Mouse (Mus musculus): Measurements from ENCODE around the gene Elf1.

DNA sequence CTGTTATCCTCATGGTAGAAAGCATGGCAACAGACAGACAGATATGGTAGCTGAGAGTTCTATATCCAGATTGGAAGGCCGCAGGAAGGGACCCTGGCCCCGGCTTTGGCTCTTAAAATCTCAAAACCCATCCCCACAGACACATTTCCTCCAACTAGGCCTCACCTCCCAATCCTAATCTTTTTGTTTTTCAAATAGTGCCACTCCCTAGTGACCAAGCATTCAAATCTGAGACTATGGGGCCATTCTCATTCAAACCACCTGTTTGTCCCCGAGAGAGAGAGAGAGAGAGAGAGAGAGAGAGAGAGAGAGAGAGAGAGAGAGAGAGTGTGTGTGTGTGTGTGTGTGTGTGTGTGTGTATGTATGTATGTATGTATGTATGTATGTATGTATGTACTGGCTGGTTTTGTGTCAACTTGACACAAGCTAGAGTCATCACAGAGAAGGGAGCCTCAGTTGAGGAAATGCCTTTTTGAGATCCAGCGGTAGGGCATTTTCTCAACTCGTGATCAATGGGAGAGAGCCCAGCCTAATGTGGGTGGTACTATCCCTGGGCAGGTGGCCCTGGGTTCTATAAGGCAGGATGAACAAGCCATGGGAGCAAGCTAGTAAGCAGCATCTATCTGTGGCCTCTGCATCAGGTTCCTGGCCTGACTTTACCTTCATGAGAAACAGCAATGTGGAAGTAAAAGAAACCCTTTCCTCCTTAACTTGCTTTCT lies 102.7 kb downstream of the Elf1 start:
- TF ChIP-seq MAX (IDR thresholded peaks at IDR 0.05; ENCODE audit: low read length): no peak
- no peak for TF ChIP-seq USF2 (IDR thresholded peaks at IDR 0.05; ENCODE audit: borderline replicate concordance in 1 of 2, insufficient read depth in 1 of 2, low read depth in 1 of 2, low read length in 2 of 2)
- no peak for TF ChIP-seq CTCF (IDR thresholded peaks at IDR 0.05 in 2 of 3, conservative IDR thresholded peaks at IDR 0.05 in 1 of 3; ENCODE audit: control insufficient read depth in 1 of 3, insufficient read depth in 1 of 3, low read depth in 2 of 3, low read length in 3 of 3, poor library complexity in 1 of 3, severe bottlenecking in 1 of 3)
- no peak for TF ChIP-seq CHD2 (IDR thresholded peaks at IDR 0.05; ENCODE audit: low read length)
- no peak for TF ChIP-seq POLR2A (IDR thresholded peaks at IDR 0.05; ENCODE audit: control insufficient read depth in 1 of 2, insufficient read depth in 1 of 2, low read depth in 1 of 2, low read length in 2 of 2, poor library complexity in 1 of 2)
- TF ChIP-seq E2F4 (IDR thresholded peaks at IDR 0.05; ENCODE audit: borderline replicate concordance, low read depth, low read length): no peak
- no peak for TF ChIP-seq EP300 (IDR thresholded peaks at IDR 0.05; ENCODE audit: low read depth in 1 of 2, low read length in 2 of 2)
- no peak for TF ChIP-seq ETS1 (IDR thresholded peaks at IDR 0.05; ENCODE audit: low read depth, low read length)
- no peak for TF ChIP-seq KAT2A (conservative IDR thresholded peaks at IDR 0.05; ENCODE audit: low read depth, low read length)
- TF ChIP-seq ZC3H11A (IDR thresholded peaks at IDR 0.05; ENCODE audit: low read depth, low read length): no peak
- TF ChIP-seq GATA1 (IDR thresholded peaks at IDR 0.05; ENCODE audit: low read depth, low read length): no peak
- TF ChIP-seq ZKSCAN1 (IDR thresholded peaks at IDR 0.05; ENCODE audit: low read depth, low read length): no peak
- TF ChIP-seq MYB (IDR thresholded peaks at IDR 0.05; ENCODE audit: low read depth, low read length): no peak

Data from MEL (cell line).